Mouse (Mus musculus): ENCODE data around the gene Psma5. TPM values are rescaled to one million over a fixed set of nuclear protein-coding genes. Genes with fewer than 3 reads are reported as not detected.

The Psma5 gene
- total RNA-seq, 2 experiments from 2014 or later: 73.8 to 88.5 TPM

DNA sequence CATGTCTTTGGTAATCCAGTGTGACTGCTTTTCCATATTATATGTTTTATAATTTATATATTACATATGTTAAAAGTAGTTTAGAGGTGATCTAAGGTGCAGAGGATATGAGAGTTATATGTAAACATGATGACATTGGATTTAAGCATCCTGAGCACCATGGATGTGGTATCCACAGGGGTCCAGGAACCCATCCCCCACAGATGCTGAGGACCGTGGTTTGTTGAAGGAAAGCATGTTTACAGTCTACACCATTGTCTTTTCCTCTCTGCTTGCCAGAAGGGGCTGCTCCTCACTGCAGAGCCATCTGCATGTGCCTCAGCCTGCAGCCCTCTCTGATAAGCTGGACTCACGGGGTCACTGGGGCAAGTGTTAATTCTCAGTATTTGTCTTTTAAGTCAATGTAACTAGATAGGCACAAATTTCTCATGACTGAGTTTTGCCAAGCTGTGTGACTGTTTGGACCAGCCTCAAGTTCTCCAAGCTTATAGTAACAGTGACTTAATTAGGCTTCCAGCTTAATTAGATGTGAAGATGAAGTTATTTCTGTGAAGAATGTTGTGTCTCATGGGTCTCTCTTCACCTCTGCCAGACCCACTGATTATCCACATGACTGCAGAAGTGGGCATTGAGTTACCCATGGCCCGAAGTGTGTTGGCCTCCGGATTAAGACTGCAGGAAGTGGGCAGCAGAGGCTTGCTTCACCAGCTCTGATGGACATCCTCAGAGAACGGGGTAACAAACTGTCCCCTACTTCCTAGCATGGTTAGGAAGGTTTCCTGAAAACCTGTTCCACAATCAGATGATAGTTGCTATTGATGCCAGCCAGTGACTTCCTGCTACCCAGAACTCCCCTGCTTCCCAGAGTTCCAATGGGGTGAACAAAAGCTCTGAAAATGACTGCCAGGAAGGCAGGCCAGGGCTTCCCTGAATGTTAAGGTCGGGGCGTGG, 41.2 kb downstream of the Psma5 start:
- intact Hi-C loops (cut with DNase I): loop anchor here (5.0 kb wide), 1 partner anchor 59 kb away; no protein-coding TSS in a partner anchor
- DNase-seq (ENCODE audit: low spot score in 2 of 2): no peak

DNA sequence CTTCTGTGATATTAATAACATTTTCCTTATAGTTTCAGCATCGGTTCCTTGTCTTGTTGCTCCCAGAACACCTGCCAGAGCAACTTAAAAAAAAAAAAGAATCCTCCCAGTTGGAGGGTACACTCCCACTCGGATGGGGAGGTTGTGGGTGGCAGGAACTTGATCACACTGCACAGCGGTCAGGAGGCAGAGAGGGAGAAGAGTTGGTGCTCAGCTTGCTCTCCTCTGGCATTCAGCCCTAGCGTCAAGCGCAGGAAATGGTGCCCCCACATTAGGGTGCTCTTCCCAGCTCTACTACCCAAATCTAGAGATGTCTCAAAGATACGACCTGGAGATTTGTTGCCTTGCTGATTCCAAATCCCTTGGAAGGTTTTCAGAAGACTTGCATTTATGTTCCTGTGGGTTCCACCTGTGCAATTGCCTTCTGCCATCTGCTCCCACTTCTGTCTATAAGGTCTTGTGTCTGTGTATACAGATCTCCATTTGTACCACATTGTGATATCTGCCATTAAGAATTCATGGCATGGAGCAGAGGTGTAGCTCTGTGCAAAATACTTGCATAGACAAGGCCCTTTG, 43.8 kb downstream of the Psma5 start:
- intact Hi-C loops (cut with DNase I): no loop called here
- peak in 1 of 2 experiments; percentile 51 for DNase-seq (ENCODE audit: low spot score in 2 of 2)

DNA sequence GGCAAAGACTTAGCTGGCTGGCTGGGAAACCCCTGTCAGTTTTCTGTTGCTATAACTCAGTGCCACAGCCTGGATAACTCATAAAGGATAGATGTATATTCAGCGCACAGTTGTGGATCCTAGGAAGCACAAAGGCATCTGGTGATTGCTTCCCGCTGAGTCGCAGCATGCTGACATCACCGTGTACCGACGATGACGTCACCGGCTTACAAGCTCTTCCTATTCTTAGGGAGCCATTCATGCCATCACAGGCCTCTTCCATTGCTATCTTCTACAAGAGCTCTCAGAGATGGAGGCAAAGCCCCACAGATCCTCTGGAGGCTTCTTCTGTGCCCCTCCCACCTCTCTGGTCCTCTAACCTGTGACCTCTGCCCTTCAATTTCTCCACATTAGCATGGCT, 47.0 kb downstream of the Psma5 start:
- intact Hi-C loops (cut with DNase I): no loop called here
- no peak for DNase-seq (ENCODE audit: low spot score in 2 of 2)

DNA sequence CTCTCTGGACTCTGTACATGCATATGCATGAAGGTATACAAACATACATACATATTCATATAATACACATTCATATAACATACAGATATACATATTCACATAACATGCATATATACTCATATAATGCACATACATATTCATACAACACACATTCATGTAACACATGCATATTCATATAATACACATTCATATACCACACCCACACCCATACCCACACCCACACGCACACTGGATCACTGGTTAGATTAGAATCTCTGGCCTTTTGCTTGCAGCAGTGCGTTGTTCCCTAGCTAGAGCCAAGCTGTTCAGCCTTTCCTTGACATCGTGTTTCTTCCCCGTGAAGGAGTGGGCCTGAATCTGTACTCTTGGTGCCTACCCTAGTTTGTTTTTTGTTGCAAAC, 48.0 kb downstream of the Psma5 start:
- DNase-seq (ENCODE audit: low spot score in 2 of 2): no peak

DNA sequence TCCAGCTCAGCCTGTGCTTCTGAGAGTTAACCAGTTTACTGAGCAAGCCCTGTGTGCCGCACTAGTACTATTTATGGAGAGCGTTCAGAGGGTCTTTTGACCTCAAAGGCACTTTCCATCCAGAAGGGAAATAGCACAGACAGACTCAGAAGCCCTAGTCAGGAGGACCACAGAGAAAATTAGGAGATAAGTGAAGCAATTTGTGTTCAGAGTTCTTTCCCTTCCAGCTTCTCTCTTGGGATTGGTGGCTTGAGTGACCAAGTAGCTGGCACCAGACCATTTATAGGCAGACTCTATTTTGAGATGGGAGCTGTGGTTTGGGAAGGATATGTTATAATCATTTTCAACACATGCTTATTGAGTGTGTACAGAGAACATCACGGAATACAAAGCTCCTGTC, 49.7 kb downstream of the Psma5 start:
- intact Hi-C loops (cut with DNase I): no loop called here
- DNase-seq (ENCODE audit: low spot score in 2 of 2): no peak

More for the DNA sequence above, 48.0 kb downstream of the Psma5 start:
- intact Hi-C loops (cut with DNase I): no loop called here

DNA sequence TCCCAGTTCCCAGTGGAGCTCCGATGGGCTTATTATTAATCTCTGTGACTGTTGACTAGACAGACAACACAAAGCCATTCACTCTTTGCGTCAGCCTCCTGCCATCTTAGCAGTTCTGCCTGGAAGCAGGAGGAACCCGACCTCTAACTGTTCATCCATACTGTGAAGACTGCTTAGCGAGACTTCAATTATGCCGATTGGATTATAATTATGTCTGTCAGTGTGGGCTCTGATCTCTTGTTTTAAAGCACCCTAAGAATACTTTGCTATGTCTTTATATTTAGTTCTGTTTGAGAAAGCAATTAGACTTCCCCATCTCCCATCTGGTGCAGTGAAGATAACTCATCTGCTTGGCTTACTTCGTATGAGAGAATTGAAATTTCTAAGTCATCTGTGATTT, 50.8 kb downstream of the Psma5 start:
- peak in 1 of 2 experiments; percentile 77 for DNase-seq (ENCODE audit: low spot score in 2 of 2)
- intact Hi-C loops (cut with DNase I): no loop called here

DNA sequence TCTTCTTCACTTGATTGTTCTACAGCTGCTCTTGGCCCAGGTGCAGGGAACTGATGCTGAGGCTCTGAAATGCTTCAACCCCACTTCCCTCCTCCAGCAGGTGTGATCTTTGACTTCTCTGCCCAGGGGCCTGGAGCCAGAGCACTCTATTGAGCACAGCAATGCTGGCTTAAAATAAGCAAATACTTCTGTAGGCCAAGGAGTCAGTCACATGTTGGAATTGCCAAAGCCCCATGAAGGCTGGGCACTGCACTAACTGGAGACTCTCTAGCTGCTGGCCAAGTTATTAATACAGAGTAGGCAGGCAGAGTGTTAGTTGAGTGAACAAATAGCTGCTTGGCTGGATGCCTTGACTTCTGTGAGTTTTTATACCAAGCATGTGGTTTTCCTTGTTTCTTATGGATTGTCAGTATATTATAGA, 54.2 kb downstream of the Psma5 start:
- intact Hi-C loops (cut with DNase I): no loop called here
- no peak for DNase-seq (ENCODE audit: low spot score in 2 of 2)

DNA sequence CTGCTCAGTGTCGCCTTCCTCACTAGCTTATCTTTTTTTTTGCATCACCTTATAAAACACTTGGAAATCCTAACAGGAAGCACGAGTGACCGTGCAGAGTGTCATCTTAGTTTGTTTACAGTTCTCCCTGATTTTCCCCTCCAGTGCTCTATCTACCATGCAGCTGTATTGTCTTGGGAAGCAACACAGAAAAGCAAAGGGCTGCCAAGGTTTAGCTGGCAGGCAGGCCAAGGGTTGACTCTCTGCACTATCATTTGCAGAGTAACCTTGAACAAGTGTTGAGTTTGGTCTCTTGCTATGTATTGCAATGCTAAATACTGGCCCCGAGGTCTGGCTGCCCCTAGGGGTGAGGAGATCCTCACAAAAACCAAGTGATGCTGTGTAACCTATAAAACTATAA, 55.0 kb downstream of the Psma5 start:
- intact Hi-C loops (cut with DNase I): no loop called here
- DNase-seq (ENCODE audit: low spot score in 2 of 2): no peak

DNA sequence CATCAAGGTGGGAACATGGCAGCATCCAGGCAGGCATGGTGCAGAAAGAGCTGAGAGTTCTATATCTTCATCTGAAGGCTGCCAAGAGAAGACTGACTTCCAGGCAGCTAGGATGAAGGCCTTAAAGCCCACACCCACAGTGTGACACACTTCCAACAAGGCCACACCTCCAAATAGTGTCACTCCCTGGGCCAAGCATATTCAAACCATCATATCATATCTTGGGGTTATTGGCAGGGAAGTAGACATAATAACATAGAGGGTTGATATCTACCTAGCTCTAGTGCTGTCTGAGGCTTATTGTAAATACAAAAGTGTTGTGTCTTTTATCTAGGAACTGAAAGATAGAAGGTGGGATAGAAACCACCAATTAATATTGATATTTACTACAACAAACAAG, 55.7 kb downstream of the Psma5 start:
- intact Hi-C loops (cut with DNase I): no loop called here
- no peak for DNase-seq (ENCODE audit: low spot score in 2 of 2)

DNA sequence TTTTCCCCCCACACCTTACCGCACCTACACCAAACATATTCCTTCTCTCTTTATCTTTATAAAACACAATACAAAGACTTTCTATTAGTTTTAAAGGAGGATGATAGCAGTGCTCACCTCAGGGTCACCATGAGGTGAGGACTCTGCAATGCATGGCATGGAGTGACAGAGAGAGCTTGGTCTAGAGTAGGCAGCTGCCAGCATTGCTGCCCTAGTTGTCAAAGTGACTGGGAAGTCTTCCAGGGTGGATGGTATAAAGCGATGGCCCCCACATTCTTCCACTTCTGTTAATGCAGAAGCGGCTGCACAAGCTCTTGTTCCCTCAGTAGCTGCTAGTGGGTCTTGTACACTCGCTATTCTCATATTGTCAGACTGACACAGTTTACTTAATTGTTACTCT, 56.4 kb downstream of the Psma5 start:
- intact Hi-C loops (cut with DNase I): no loop called here

DNA sequence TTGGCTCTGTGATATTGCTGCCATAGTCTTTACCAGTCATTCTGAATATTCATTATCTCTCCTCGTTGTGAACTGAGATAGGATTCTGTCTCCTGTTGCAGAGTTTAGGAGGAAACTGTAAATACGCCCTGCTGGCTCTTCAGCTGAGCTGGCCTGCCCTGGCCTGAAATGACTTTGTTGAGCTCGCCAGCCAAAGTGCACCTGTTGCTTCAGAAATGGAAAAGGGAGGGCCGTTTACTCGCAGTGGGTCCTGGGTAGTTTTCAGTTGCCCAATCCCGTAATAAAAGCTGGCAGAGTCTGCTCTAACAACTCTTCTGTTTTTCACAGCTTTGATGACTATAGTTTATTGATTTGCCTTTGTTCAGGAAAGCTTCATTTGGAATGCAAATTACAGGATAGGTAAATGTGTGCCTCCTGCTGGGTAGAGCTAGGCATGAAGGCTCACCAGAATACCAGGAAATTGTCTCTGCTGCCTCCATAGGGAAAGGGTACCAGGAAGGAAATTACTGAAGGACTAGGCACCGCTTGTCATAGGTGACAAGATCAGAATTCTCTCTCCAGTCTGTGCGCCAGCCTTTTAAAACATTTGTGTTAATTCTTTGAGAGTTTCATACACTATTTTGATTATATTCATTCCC, 57.4 kb downstream of the Psma5 start:
- no peak for DNase-seq (ENCODE audit: low spot score in 2 of 2)
- intact Hi-C loops (cut with DNase I): no loop called here

More for the DNA sequence above, 56.4 kb downstream of the Psma5 start:
- DNase-seq (ENCODE audit: low spot score in 2 of 2): no peak

DNA sequence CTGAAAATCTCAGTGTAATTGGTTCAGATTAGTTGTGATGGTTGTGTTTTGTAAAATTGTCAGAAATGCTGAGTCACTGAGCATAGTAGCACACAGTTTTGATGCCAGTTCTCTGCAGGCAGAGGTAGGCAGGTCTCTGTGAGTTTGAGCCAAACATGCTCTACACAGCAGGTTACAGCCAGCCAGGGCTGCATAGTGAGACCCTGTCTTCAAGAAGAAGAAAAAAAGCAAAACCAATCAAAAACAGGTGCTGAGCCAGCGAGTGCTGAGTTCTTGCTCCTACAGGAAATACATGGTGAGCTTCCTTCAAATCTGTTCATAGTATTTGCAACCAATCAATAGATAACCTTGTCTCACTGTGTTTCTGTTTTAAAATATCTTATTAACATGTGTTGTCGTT, 61.8 kb downstream of the Psma5 start:
- intact Hi-C loops (cut with DNase I): no loop called here
- no peak for DNase-seq (ENCODE audit: low spot score in 2 of 2)

DNA sequence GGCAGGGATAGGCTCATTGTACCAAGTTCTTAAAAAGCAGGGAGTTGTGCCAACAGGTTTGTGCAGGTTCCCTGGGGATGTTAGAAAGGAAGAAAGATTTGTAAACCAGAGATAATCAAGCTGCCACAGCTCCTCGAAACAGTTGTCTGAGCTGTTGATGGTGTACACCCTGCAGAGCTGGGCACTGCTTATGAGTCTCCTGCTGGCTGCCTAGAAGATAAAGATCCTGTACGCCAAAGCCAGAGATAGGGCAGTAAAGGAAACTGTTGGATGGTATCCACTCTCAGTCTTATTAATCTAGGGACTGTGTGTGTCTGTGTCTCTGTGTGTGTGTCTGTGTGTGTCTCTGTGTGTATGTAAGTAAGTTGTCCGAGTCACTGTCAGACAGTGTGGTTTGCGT, 64.9 kb downstream of the Psma5 start:
- DNase-seq (ENCODE audit: low spot score in 2 of 2): no peak
- intact Hi-C loops (cut with DNase I): no loop called here

DNA sequence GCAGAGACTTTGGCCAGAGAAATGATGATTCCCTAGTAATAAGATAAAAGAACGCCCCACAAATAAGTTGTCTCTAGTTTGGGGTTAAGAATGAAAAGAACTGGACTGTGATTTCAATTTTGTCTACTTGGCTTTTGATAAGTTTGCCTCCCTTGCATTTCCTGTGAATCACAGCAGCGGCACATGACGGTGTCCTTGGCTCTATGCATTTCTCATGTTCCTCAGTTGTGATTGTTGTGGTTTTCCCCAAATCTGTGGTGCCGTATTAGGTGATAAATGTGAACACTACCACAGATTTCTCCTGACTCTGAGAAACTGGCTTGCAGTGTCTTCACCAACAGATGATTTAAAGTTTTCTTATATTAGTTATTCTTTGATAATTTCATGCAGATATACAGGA, 65.4 kb downstream of the Psma5 start:
- intact Hi-C loops (cut with DNase I): no loop called here
- no peak for DNase-seq (ENCODE audit: low spot score in 2 of 2)

DNA sequence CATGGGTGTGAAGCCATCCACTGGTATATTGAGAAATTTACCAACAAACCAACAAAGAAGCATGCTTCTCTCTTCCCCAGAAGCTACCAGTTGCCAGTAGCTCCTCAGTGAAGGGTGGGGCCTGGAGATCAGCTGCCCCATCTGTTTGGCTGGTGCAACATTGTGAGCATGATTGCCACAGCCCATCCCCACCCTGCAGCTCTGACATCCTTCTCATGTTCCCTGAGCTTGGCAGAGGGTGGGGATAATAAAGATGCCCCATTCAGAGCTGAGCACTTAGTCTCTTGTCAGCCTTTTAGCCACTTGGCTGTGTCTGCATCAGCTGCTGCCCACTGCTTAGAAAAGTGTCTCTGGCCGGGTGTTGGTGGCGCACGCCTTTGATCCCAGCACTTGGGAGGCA, 66.2 kb downstream of the Psma5 start:
- no peak for DNase-seq (ENCODE audit: low spot score in 2 of 2)
- intact Hi-C loops (cut with DNase I): no loop called here

DNA sequence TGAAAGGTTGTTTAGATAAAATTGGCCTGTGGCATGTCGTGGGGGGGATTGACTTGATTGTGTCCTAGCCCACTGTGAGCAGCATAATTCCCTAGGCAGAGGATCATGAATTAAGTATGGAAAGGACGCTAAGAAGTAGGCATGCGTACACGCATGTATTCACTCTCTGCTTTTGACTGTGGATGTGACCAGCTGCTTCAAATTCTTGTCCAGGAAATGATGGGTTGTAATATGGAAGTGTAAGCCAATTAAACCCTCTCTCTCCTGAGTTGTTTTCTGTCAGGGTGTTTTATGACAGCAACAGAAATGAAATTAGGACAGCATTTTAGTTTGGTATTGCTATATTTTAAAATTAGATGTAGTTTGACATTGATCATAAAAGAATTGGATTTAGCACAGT, 68.1 kb downstream of the Psma5 start:
- no peak for DNase-seq (ENCODE audit: low spot score in 2 of 2)
- intact Hi-C loops (cut with DNase I): no loop called here

DNA sequence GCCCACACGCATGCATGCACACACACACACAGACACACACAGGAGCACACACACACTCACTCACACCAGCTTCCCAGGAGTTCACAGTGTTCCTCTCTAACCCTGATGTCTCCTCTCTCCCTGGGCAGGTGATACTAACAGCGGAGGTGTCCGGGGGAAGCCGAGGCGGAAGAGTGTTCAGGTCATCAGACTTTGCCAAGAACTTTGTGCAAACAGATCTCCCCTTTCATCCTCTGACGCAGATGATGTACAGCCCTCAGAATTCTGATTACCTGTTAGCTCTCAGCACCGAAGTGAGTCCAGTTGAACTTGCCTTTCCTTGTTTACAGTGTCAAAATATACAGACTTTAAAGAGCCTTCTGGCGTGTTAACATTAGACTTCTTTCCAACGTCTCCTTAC, 68.8 kb downstream of the Psma5 start:
- intact Hi-C loops (cut with DNase I): no loop called here
- no peak for DNase-seq (ENCODE audit: low spot score in 2 of 2)

DNA sequence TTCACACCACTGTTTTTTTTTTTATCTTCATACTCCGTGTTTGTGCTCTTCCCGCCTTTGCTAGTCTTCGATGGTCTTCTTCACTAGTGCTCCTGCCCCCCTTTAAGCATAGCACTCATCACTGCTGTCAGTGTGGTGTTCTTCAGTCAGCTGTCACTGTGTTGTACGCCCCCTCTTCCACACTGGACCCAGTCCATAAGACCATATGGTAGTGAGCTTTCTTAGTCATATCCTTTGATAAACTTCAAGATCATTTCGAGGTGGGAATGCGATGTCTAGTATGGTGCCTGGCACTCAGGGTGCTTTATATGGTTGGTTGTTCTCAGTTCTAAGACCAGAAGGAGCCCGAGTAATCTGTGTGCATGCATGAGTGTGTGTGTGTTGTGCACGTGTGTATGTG, 70.5 kb downstream of the Psma5 start:
- intact Hi-C loops (cut with DNase I): no loop called here
- DNase-seq (ENCODE audit: low spot score in 2 of 2): peak; percentile 32 to 86

DNA sequence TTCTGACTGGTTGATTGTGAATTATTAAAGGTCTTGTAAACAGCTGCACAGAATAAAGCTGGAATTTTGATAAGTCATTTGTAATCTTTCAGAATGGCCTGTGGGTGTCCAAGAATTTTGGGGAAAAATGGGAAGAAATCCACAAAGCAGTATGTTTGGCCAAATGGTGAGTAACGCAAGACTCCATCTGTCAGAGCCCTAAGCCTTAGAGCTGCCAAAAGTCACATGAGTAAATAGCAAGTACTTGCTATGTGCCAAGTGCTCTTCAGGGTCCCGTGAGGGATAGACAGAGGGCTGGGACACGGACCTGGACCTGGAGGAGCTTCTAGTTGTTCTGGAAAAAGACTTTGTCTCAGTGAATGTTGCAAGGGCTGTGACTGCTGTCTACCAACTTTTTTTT, 71.2 kb downstream of the Psma5 start:
- no peak for DNase-seq (ENCODE audit: low spot score in 2 of 2)
- intact Hi-C loops (cut with DNase I): no loop called here

DNA sequence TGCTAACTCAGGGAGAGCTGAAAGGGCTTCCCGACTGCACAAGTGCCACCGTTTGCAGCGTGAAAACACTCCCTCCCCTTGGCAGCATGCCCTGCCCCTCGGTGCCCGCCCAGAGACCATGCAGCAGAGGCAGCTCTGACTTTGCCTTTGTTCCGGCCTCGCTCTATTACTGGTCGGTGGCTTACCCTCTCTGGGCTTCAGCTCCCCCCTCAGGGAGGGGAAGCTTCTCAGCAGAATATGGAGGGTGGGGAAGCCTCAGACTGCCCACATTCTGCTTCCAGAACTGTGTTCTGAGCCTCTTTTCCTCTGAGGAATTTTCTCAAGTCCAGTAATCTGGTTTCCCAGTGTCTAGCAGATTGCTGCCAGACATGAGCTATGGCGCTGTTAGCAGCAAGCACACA, 71.7 kb downstream of the Psma5 start:
- intact Hi-C loops (cut with DNase I): no loop called here
- DNase-seq (ENCODE audit: low spot score in 2 of 2): peak; percentile 55 to 60

Data from left cerebral cortex, postnatal 25 days (tissue).